Mouse (Mus musculus) frontal cortex, postnatal 10 days (tissue): ENCODE data around the gene Med13l.

Source experiments
- DNase-seq, 2 experiments: peaks; one replicate each; pipeline ENCODE4 v3.0.0; 2022; ENCODE audit warnings: low spot score in 2 of 2, mixed read lengths in 1 of 2

The Med13l gene

GRCm38 (mm10) chr5:118560385-118561085 is at the start of gene Med13l:
Med13l (plus strand) TSS chr5:118560679.
- peak in 1 of 2 experiments; percentile 69 for DNase-seq

- no peak for DNase-seq
These were observed 49.5 kb upstream of the Med13l start for GRCm38 (mm10) chr5:118510969-118511368.

GRCm38 (mm10) chr5:118513005-118513404 is 47.5 kb upstream of the Med13l start:
- DNase-seq = no peak

- DNase-seq = peak; percentile 41 to 44
These were observed 46.6 kb upstream of the Med13l start for GRCm38 (mm10) chr5:118513629-118514526.

- no peak for DNase-seq
These were observed 46.0 kb upstream of the Med13l start for GRCm38 (mm10) chr5:118514527-118514831.

- DNase-seq = no peak
These were observed 45.6 kb upstream of the Med13l start for GRCm38 (mm10) chr5:118514842-118515241.

- peak; percentile 54 to 63 for DNase-seq
These were observed 45.2 kb upstream of the Med13l start for GRCm38 (mm10) chr5:118515280-118515721.

- no peak for DNase-seq
These were observed 44.4 kb upstream of the Med13l start for GRCm38 (mm10) chr5:118516066-118516465.

GRCm38 (mm10) chr5:118516470-118516869 is 44.0 kb upstream of the Med13l start:
- no peak for DNase-seq

- DNase-seq = no peak
These were observed 40.0 kb upstream of the Med13l start for GRCm38 (mm10) chr5:118520457-118520856.

- DNase-seq = no peak
These were observed 36.1 kb upstream of the Med13l start for GRCm38 (mm10) chr5:118524400-118524799.

GRCm38 (mm10) chr5:118525634-118526033 is 34.8 kb upstream of the Med13l start:
- no peak for DNase-seq

- no peak for DNase-seq
These were observed 34.0 kb upstream of the Med13l start for GRCm38 (mm10) chr5:118526504-118526903.

GRCm38 (mm10) chr5:118529241-118529640 is 31.2 kb upstream of the Med13l start:
- no peak for DNase-seq

- no peak for DNase-seq
These were observed 28.4 kb upstream of the Med13l start for GRCm38 (mm10) chr5:118532125-118532524.

GRCm38 (mm10) chr5:118532659-118533058 is 27.8 kb upstream of the Med13l start:
- peak; percentile 44 to 55 for DNase-seq

GRCm38 (mm10) chr5:118534407-118534921 is 26.0 kb upstream of the Med13l start:
- no peak for DNase-seq

- no peak for DNase-seq
These were observed 25.3 kb upstream of the Med13l start for GRCm38 (mm10) chr5:118535130-118535529.

GRCm38 (mm10) chr5:118538487-118538886 is 22.0 kb upstream of the Med13l start:
- DNase-seq = no peak

- DNase-seq = no peak
These were observed 16.7 kb upstream of the Med13l start for GRCm38 (mm10) chr5:118543816-118544215.

- no peak for DNase-seq
These were observed 10.0 kb upstream of the Med13l start for GRCm38 (mm10) chr5:118550493-118550892.

GRCm38 (mm10) chr5:118553290-118553689 is 7.2 kb upstream of the Med13l start:
- DNase-seq = no peak

GRCm38 (mm10) chr5:118555305-118555704 is 5.2 kb upstream of the Med13l start:
- DNase-seq = no peak
